Mouse (Mus musculus) midbrain, postnatal 0 days (tissue): ENCODE data around the gene Tenm4. TPM values are rescaled to one million over a fixed set of nuclear protein-coding genes. Genes with fewer than 3 reads are reported as not detected.

Experiments used
- ATAC-seq: fragments of 200-750 bp; cut with Nextera tagmentation; 2 replicates; pipeline ENCODE4 v1.8.0; 2017; ENCODE audit warnings: moderate number of reproducible peaks, mild to moderate bottlenecking, moderate TSS enrichment, moderate library complexity; ENCODE audit not compliant: low FRiP score
- DNase-seq: peaks from one replicate; pipeline ENCODE4 v3.0.0-alpha.2; 2015; ENCODE audit warnings: low spot score
- H3K27ac ChIP-seq: fragments of 300-500 bp; sonication (generic); 2 replicates; pipeline ENCODE4 v1.5.1; 2014; ENCODE audit warnings: low read depth, mild to moderate bottlenecking, low read length, mixed read lengths
- H3K27me3 ChIP-seq: fragments of 300-500 bp; sonication (generic); 2 replicates; pipeline ENCODE4 v1.6.1; 2014; ENCODE audit warnings: low read length, control low read depth, mixed read lengths; ENCODE audit not compliant: insufficient read depth
- H3K36me3 ChIP-seq: fragments of 300-500 bp; sonication (generic); 2 replicates; pipeline ENCODE4 v1.6.1; 2014; ENCODE audit warnings: low read length, control low read depth, mixed read lengths; ENCODE audit not compliant: insufficient read depth
- H3K4me1 ChIP-seq: fragments of 300-500 bp; sonication (generic); 2 replicates; pipeline ENCODE4 v1.6.1; 2014; ENCODE audit warnings: mild to moderate bottlenecking, control low read depth, antibody characterized with exemption, low read length, mixed read lengths; ENCODE audit not compliant: insufficient read depth
- H3K4me2 ChIP-seq: fragments of 300-500 bp; sonication (generic); 2 replicates; pipeline ENCODE4 v1.6.1; 2014; ENCODE audit warnings: low read depth, mild to moderate bottlenecking, low read length, mixed read lengths; ENCODE audit not compliant: poor library complexity, severe bottlenecking
- H3K4me3 ChIP-seq: fragments of 300-500 bp; sonication (generic); 2 replicates; pipeline ENCODE4 v1.5.1; 2014; ENCODE audit warnings: low read depth, mild to moderate bottlenecking, low read length, moderate library complexity
- H3K9ac ChIP-seq: fragments of 300-500 bp; sonication (generic); replicated peaks from 2 replicates; pipeline ENCODE4 v1.6.1; 2014; ENCODE audit warnings: mild to moderate bottlenecking, low read length, moderate library complexity, mixed read lengths; ENCODE audit not compliant: poor library complexity, severe bottlenecking
- H3K9me3 ChIP-seq: fragments of 300-500 bp; sonication (generic); 2 replicates; pipeline ENCODE4 v1.6.1; 2016; ENCODE audit warnings: low read length, control low read depth
- CTCF ChIP-seq: IDR thresholded peaks from 2 replicates; pipeline ENCODE4 v1.5.1; 2016; ENCODE audit warnings: antibody characterized with exemption, mild to moderate bottlenecking
- WGBS: fragments of 180-500 bp; shearing (Covaris S2); extraction: QIAGEN DNeasy Blood & Tissue Kit; methylation state at CpG from one replicate; pipeline ENCODE4 v1.1.7; 2014; 5-methylcytosine and 5-hydroxymethylcytosine counted together
- polyA plus RNA-seq: library from polyadenylated mRNA; unstranded; fragments of >200 nt; fragmentation: Nextera tagmentation; extraction: Ambion mirVana; gene quantifications from 2 replicates; pipeline ENCODE4 v1.2.1, GENCODE M21; 2015
- total RNA-seq: library from RNA; depleted of rRNA; stranded (reverse); fragments of >200 nt; gene quantifications from 2 replicates; pipeline ENCODE4 v1.2.3, GENCODE M21; 2014

Tenm4 gene
- total and polyA plus RNA-seq, 2 experiments from 2014 or later = 35.9 to 56.0 TPM

DNA sequence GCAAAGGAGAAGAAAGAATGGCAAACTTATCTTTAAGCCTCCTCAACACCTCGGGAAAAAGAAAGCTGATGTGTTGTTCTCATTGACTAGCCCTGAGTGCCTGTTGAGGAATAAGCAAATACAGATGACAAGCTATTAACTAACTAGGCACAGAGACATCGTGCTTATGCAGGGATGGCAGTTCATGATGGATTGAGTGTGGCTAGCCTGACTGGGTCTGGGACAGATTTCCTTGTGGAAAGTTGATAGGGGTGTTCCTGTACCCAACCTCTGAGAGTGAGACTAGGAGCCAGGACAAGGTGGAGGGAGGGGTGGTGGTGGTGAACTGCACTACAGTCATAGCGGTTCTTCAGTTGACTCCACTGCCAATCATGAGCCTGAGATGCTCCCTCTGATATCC is 192.3 kb downstream of the Tenm4 start:
- DNase-seq = no peak
- Histone ChIP-seq H3K4me2 (no peak overlapping the region), H3K27ac (no peak overlapping the region), H3K9ac (no peak overlapping the region), H3K9me3 (no peaks in the 10 kb centered on the region), H3K4me1 (no peaks in the 10 kb centered on the region), H3K4me3 (no peak overlapping the region), H3K36me3 (no peaks in the 10 kb centered on the region), H3K27me3 (no peaks in the 10 kb centered on the region)
- 88% methylated on average over 3 of the region's 3 CpGs for WGBS
- ATAC-seq = no peak
- TF ChIP-seq CTCF = no peak

DNA sequence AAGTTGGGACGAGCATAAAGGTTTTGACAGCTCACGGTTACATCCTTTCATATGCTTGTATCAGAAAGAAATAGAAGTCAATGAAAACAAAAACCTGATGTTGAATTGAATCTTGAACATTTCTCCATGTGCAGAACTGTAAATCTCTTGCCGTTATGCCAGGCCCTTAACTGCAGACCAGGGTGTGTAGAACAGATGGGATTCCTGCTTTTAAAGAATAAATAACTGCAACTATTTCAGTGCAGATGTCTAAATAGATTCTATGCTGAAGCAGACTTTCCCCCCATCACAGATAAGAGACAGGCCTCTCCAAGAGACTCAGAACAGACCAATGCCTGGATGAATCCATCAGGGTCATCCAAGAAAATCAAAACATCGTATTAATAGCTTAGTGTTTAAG is 198.9 kb downstream of the Tenm4 start:
- Histone ChIP-seq H3K4me3 (no peak overlapping the region), H3K9me3 (no peaks in the 10 kb centered on the region), H3K27ac (no peak overlapping the region), H3K4me1 (no peaks in the 10 kb centered on the region), H3K27me3 (no peaks in the 10 kb centered on the region), H3K4me2 (no peak overlapping the region), H3K36me3 (no peaks in the 10 kb centered on the region), H3K9ac (no peak overlapping the region)
- DNase-seq (no peak), ATAC-seq (no peak)
- TF ChIP-seq CTCF = no peak
- 90% methylated on average over 4 of the region's 4 CpGs for WGBS

DNA sequence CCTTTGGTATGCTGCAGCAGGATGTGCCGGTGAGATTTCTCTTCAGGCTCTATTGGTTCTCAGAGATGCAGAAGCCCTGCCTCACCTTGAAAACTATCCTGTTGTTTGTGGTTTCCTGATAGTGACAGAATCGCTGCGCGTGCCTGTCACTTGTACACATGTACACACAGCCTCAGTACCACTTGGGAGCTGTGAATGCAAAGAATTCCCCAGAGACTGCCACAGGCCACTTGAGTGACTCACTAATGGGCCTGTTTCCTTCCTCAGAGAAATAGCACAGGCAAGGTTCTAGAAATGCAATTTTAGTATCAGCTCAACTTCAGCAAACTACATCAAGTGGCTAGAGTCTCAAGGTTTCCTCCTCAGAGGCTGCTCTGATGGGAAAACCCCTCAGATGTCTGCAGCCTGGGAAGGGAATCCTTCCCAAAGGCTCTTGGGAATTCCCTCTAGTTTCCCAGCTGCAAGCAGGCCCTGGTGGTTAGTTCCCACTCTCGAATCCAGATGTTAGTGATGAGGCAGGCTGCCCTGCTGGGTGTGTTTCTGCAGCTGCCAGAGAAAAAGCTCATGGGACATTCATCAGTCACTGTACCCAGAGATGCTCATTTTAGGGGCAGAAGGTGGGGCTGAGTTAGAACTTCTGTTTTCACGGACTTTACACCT is 203.1 kb downstream of the Tenm4 start:
- no peak overlapping the region for H3K27ac ChIP-seq

DNA sequence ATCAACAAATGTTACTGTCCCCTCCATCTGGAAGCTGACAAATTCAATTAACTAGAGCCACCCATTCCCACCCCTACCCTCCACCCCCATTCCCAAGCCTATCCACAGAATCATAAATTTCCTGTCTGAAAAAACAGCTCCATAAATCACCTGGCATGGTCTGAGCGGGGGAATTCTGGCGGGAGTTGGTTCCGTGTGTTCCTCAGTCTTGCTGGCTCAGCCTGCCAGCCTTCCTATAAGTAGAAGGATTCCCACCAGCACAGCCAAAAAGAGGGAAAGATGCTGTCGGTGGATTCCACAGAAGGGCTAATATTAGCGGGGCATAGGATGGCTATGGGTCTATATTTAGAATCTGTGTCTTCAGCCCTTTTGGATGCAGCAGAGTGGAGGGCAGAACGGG is 204.5 kb downstream of the Tenm4 start:
- no peak overlapping the region for H3K4me2 ChIP-seq
- no peak overlapping the region for H3K9ac ChIP-seq
- H3K9me3 ChIP-seq = no peaks in the 10 kb centered on the region
- TF ChIP-seq CTCF = no peak
- no peak overlapping the region for H3K27ac ChIP-seq
- no peaks in the 10 kb centered on the region for H3K27me3 ChIP-seq
- H3K36me3 ChIP-seq = no peaks in the 10 kb centered on the region
- DNase-seq = no peak
- no peaks in the 10 kb centered on the region; the same call in 1 of the 2 replicates for H3K4me1 ChIP-seq
- WGBS = 88% methylated on average over 6 of the region's 6 CpGs
- no peak overlapping the region for H3K4me3 ChIP-seq
- ATAC-seq = no peak

More for the DNA sequence above, 203.1 kb downstream of the Tenm4 start:
- H3K36me3 ChIP-seq = no peaks in the 10 kb centered on the region
- 79% methylated on average over 6 of the region's 6 CpGs for WGBS
- no peaks in the 10 kb centered on the region for H3K27me3 ChIP-seq
- no peaks in the 10 kb centered on the region for H3K9me3 ChIP-seq
- no peaks in the 10 kb centered on the region; the same call in 1 of the 2 replicates for H3K4me1 ChIP-seq
- H3K4me3 ChIP-seq = no peak overlapping the region
- ATAC-seq = no peak
- DNase-seq = no peak
- H3K9ac ChIP-seq = no peak overlapping the region
- H3K4me2 ChIP-seq = no peak overlapping the region
- TF ChIP-seq CTCF = no peak

DNA sequence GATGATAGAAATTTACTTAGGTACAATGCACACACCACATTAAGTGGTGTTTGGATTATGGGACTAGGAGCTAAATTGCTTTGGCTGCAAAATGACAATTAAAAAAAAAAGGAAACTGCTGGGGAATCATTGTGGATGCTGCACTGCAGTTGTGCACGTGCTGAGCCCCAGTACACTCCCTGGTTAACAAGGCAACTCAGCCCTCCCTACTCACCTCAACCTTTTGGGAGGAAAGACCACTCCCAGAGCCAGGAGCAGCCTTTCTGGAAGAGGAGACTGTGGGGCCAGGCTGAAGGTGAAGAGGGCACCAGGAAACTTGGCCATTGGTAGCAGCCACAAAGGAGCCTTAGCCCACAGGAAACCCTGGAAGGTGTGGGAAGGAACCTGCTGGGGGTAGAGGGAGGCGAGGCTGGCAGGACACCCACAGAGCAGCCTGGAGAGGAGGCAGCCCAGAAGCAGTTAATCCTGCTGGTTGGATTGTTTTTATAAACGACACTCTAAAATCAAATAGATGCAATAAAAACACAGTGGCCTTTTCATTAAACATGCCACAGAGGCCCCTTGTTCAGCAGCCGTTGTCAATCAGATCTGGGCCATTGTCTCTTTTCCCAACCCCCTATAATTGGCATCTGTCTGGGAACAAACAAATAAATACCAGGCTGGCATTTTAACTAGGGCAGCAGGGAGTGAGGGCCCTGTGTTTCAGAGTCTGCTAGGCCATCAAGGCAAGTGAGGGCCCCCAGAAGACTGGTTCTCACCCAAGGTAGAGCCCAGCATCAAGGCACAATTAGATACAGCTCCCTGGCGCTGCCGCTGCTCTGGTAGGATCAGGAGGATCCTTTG is 212.9 kb downstream of the Tenm4 start:
- ATAC-seq = no peak
- TF ChIP-seq CTCF = no peak
- DNase-seq = peak; percentile 32
- H3K36me3 ChIP-seq = no peaks in the 10 kb centered on the region
- H3K4me3 ChIP-seq = no peak overlapping the region
- H3K9ac ChIP-seq = no peak overlapping the region
- 25% methylated on average over 6 of the region's 6 CpGs for WGBS
- H3K27ac ChIP-seq = no peak overlapping the region
- H3K9me3 ChIP-seq = no peaks in the 10 kb centered on the region
- H3K4me1 ChIP-seq = 0 out of 2 replicates have a peak, but pooled peaks cover 2% of the 10 kb centered on the region
- no peaks in the 10 kb centered on the region for H3K27me3 ChIP-seq
- H3K4me2 ChIP-seq = no peak overlapping the region
